Mouse (Mus musculus) liver, embryonic 15.5 days (tissue): ENCODE results near the gene Gm20388. TPM values are rescaled to one million over a fixed set of nuclear protein-coding genes. Genes with fewer than 3 reads are reported as not detected.
A peak's percentile ranks its signal among the peaks of the same experiment; 100 is the strongest.
"Not testable (repeated sequence)": the region's sequence is repeated elsewhere in the genome, so short reads cannot be mapped to it uniquely, and the experiment has no call there.

Experiments used
- ATAC-seq: fragments of 200-750 bp; cut with Nextera tagmentation; 2 replicates; pipeline ENCODE4 v1.8.0; 2017; ENCODE audit warnings: moderate number of reproducible peaks, mild to moderate bottlenecking, moderate library complexity; ENCODE audit not compliant: insufficient read depth
- H3K27ac ChIP-seq: fragments of 300-500 bp; sonication (generic); replicated peaks from 2 replicates; pipeline ENCODE4 v1.5.1; 2015; ENCODE audit warnings: mild to moderate bottlenecking, inconsistent platforms
- H3K27me3 ChIP-seq: fragments of 300-500 bp; sonication (generic); 2 replicates; pipeline ENCODE4 v1.6.1; 2015; ENCODE audit warnings: mild to moderate bottlenecking, inconsistent platforms
- H3K36me3 ChIP-seq: fragments of 300-500 bp; sonication (generic); replicated peaks from 2 replicates; pipeline ENCODE4 v1.6.1; 2015; ENCODE audit warnings: moderate library complexity, mild to moderate bottlenecking, inconsistent platforms
- H3K4me1 ChIP-seq: fragments of 300-500 bp; sonication (generic); replicated peaks from 2 replicates; pipeline ENCODE4 v1.6.1; 2015; ENCODE audit warnings: inconsistent platforms
- H3K4me2 ChIP-seq: fragments of 300-500 bp; sonication (generic); 2 replicates; pipeline ENCODE4 v1.6.1; 2015; ENCODE audit warnings: moderate library complexity, mild to moderate bottlenecking, inconsistent platforms
- H3K4me3 ChIP-seq: fragments of 300-500 bp; sonication (generic); replicated peaks from 2 replicates; pipeline ENCODE4 v1.5.1; 2015; ENCODE audit warnings: mild to moderate bottlenecking, inconsistent platforms
- H3K9ac ChIP-seq: fragments of 300-500 bp; sonication (generic); 2 replicates; pipeline ENCODE4 v1.6.1; 2015; ENCODE audit warnings: moderate library complexity, mild to moderate bottlenecking, inconsistent platforms
- H3K9me3 ChIP-seq: fragments of 300-500 bp; sonication (generic); replicated peaks from 2 replicates; pipeline ENCODE4 v1.6.1; 2016; ENCODE audit warnings: inconsistent platforms
- WGBS: fragments of 180-500 bp; shearing (Covaris S2); methylation state at CpG from one replicate; pipeline ENCODE4 v1.1.7; 2015; ENCODE audit warnings: mixed read lengths; ENCODE audit not compliant: insufficient replicate concordance; 5-methylcytosine and 5-hydroxymethylcytosine counted together
- polyA plus RNA-seq: library from polyadenylated mRNA; unstranded; fragments of >200 nt; fragmentation: Nextera tagmentation; extraction: Ambion mirVana; gene quantifications from 2 replicates; pipeline ENCODE4 v1.2.1, GENCODE M21; 2015

The Gm20388 gene
- polyA plus RNA-seq, 1 experiment from 2014 or later, result not detected

- H3K9me3 ChIP-seq, result no peaks in the 10 kb centered on the region
- peak overlapping the region; percentile 100 for H3K4me3 ChIP-seq
- no peak for ATAC-seq
- peaks cover 3% of the 10 kb centered on the region; the same call in 1 of the 2 replicates for H3K36me3 ChIP-seq
- H3K4me1 ChIP-seq, result peaks cover 69% of the 10 kb centered on the region
- under 1% methylated on average over 70 of the region's 71 CpGs for WGBS
- peak overlapping the region; percentile 83 for H3K4me2 ChIP-seq
- peak overlapping the region; percentile 100 for H3K9ac ChIP-seq
- H3K27ac ChIP-seq, result peak overlapping the region; percentile 96
- no peaks in the 10 kb centered on the region for H3K27me3 ChIP-seq
Observed at GRCm38 (mm10) chr8:123041008-123041773, 3130.6 kb downstream of the Gm20388 start.

- ATAC-seq, result peak; percentile 19
- no peaks in the 10 kb centered on the region for H3K27me3 ChIP-seq
- peaks cover 3% of the 10 kb centered on the region; the same call in 1 of the 2 replicates for H3K36me3 ChIP-seq
- peak overlapping the region; percentile 100 for H3K4me3 ChIP-seq
- peak overlapping the region; percentile 100 for H3K9ac ChIP-seq
- no peaks in the 10 kb centered on the region for H3K9me3 ChIP-seq
- WGBS, result 1% methylated on average over 54 of the region's 60 CpGs
- H3K4me2 ChIP-seq, result peak overlapping the region; percentile 83
- peak overlapping the region; percentile 96 for H3K27ac ChIP-seq
- H3K4me1 ChIP-seq, result peaks cover 63% of the 10 kb centered on the region
Observed at GRCm38 (mm10) chr8:123041774-123042105, 3131.1 kb downstream of the Gm20388 start.

DNA sequence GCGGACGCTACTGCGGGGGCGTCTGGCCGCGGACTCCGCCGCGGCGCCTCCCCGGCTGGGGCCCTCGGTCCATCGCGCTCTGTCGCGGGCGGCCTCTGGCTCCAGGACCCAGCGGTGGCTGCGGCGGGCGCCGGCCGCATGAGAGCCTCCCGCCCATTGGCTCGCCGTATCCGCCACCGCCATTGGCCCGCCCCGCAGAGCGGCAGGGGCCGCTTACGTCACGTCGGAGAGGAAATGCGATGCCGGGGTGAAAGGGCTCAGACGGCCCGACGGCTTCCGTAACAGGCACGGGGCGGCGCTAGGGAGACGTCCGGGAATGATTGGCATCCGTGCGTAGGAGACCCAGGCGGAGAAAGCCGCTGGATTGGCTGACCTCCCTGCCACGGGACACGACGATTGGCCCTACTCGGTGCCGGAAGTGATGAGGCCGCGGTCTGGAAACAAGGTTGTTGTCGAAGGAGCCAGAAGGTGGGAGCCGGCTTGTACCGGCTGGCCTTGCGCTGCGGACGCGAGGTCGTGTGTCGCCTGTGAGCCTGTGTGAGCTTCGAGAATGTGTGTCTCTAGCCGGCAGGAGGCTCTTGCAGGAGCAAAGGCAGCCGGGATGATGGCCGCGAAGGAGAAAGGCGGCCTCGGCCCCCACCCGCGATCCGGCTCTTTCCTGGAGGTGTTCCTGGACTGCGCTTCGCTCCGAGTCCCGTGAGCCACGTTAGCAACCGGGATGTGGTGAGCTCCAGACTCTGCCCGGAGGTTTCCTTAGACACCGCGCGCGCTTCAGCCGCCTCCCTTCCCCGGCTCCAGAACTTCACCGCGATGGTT lies 3131.7 kb downstream of the Gm20388 start, which contains the start of gene Ankrd11:
Gene Ankrd11, minus strand, starts transcription at position 120 of the 816 bp plus-strand sequence.
- H3K4me1 ChIP-seq, result peaks cover 57% of the 10 kb centered on the region
- peak within 1 kb of the TSS; percentile 84 for H3K4me2 ChIP-seq
- WGBS, result under 1% methylated on average over 75 of the region's 91 CpGs
- peak within 1 kb of the TSS; percentile 100 for H3K27ac ChIP-seq
- peaks cover 3% of the 10 kb centered on the region; the same call in 1 of the 2 replicates for H3K36me3 ChIP-seq
- peak within 1 kb of the TSS; percentile 100 for H3K9ac ChIP-seq
- peak; percentile 96 for ATAC-seq
- H3K27me3 ChIP-seq, result no peaks in the 10 kb centered on the region
- peak within 1 kb of the TSS; percentile 100 for H3K4me3 ChIP-seq
- H3K9me3 ChIP-seq, result no peaks in the 10 kb centered on the region

DNA sequence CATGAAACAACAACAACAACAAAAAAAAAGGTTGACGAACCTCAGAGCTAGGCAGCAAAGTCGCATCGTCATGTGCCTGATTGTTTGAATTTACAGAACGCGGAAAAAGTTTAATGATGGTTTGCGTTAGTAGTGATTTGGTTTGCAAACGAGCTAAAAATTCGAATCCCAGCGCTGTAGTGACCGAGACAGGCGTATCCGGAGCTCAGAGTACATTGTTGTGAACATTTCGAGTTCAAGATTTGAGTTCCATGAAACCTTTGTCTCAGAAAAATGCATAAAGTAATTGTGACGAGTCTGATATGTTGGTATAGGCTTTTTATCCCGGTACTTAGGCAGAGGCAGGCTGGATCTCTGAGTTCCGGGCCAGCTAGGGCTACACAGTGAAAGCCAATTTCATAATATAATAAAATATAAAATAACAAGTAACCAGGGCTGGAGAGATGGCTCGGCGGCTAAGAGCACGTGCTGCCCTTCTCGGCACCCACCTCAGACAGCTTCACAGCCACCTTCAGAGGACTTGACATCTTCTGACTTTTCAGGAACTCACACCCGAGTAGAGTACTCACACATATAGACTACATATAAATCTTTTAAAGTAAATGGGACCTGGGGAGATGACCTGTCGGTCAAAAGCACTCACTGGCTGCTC lies 3132.5 kb downstream of the Gm20388 start:
- WGBS, result 11% methylated on average over 22 of the region's 22 CpGs
- Histone ChIP-seq H3K9ac (peak overlapping the region; percentile 90), H3K27me3 (no peaks in the 10 kb centered on the region), H3K27ac (peak overlapping the region; percentile 100), H3K4me1 (peaks cover 50% of the 10 kb centered on the region), H3K4me3 (peak overlapping the region; percentile 100), H3K36me3 (peaks cover 3% of the 10 kb centered on the region; the same call in 1 of the 2 replicates), H3K9me3 (no peaks in the 10 kb centered on the region), H3K4me2 (peak overlapping the region; percentile 84)
- no peak for ATAC-seq

GRCm38 (mm10) chr8:123043941-123044340 lies 3133.3 kb downstream of the Gm20388 start:
- H3K4me2 ChIP-seq, result peak overlapping the region; percentile 84
- peak overlapping the region; percentile 46 for H3K27ac ChIP-seq
- peak overlapping the region; percentile 100 for H3K4me3 ChIP-seq
- no peaks in the 10 kb centered on the region for H3K9me3 ChIP-seq
- H3K9ac ChIP-seq, result no peak overlapping the region
- H3K27me3 ChIP-seq, result no peaks in the 10 kb centered on the region
- peaks cover 3% of the 10 kb centered on the region; the same call in 1 of the 2 replicates for H3K36me3 ChIP-seq
- ATAC-seq, result no peak
- peaks cover 48% of the 10 kb centered on the region for H3K4me1 ChIP-seq
- 73% methylated on average over 3 of the region's 3 CpGs for WGBS

DNA sequence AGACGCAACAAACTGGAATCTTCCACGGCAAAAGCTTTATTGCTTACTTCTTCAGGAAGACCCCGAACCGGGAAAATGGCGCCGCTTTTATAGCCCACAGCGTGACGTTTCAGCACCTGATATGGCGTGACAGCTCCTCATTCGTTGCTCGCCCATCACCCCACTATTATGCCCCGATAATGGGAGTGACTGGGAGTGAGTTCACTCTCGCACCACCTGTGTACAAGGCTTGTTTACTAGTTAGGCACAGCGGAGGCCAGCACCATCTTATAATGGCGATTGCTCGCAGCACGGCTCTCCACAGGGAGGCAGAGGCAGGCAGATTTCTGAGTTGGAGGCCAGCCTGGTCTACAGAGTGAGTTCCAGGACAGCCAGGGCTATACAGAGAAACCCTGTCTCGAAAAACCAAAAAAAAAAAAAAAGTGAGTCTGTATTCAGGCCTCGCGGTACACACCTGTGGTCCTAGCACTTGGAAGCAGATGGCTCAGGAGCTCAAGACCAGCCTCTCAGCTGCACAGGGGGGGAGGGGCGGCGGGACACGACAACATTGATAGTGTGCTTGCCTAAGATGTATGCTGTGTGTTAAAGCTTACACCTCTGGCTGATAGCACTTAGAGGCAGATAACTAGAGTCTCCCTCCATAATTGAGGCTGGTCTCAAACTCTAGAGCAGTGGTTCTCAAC lies 3134.2 kb downstream of the Gm20388 start:
- Histone ChIP-seq H3K4me1 (peaks cover 39% of the 10 kb centered on the region), H3K27ac (peak overlapping the region; percentile 46; the same call in 1 of the 2 replicates)
- not testable (repeated sequence) for H3K36me3 ChIP-seq, ATAC-seq, H3K27me3 ChIP-seq, H3K9ac ChIP-seq, H3K4me2 ChIP-seq, H3K9me3 ChIP-seq, H3K4me3 ChIP-seq
- WGBS, result 87% methylated on average over 23 of the region's 23 CpGs

DNA sequence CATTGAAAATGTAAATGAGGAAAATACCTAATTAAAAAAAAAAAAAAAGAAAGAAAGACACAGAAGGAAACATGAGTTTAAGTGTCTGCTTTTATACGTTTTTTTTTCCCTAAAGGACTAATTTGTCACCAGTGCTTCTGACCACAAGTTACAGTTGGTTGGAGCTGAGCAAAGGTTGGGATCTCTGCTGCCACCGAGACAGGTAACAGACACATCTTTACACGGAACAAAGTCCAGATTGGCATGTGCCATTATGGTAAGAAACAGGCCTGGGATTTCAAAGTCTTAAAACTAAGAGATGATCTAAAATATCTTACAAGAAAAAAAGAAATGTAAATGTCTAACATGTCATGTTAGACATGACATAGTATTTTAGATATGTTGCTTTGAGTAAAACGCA lies 3136.1 kb downstream of the Gm20388 start:
- no peak for ATAC-seq

DNA sequence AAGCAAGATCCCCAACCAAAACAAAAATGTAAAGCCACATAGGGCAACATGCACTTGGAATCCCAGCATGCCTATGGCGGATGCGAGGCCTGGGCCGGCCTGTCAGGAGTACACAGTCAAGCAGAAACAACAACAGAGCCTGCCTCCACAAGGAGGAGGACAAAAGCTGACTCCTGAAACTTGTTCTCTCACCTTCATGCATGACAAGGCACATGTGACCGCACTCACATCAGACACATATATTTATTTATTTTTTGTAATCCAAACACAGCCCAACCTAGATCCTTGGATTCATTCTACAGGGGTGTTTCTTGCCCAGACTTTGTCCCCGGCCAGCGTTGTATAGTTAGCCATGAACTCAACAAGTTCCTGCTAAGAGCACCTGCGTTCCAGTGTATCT lies 3137.2 kb downstream of the Gm20388 start:
- H3K36me3 ChIP-seq, result peaks cover 3% of the 10 kb centered on the region; the same call in 1 of the 2 replicates
- no peak overlapping the region for H3K27ac ChIP-seq
- H3K9me3 ChIP-seq, result no peaks in the 10 kb centered on the region
- H3K27me3 ChIP-seq, result no peaks in the 10 kb centered on the region
- peaks cover 34% of the 10 kb centered on the region for H3K4me1 ChIP-seq
- no peak for ATAC-seq
- no peak overlapping the region for H3K4me3 ChIP-seq
- H3K9ac ChIP-seq, result no peak overlapping the region
- H3K4me2 ChIP-seq, result no peak overlapping the region
- 83% methylated on average over 7 of the region's 7 CpGs for WGBS

More for the DNA sequence above, 3136.1 kb downstream of the Gm20388 start:
- H3K4me1 ChIP-seq, result peaks cover 31% of the 10 kb centered on the region
- H3K36me3 ChIP-seq, result peaks cover 3% of the 10 kb centered on the region; the same call in 1 of the 2 replicates
- WGBS, result 65% methylated on average over 4 of the region's 4 CpGs
- H3K27ac ChIP-seq, result no peak overlapping the region
- H3K9ac ChIP-seq, result no peak overlapping the region
- H3K27me3 ChIP-seq, result no peaks in the 10 kb centered on the region
- no peaks in the 10 kb centered on the region for H3K9me3 ChIP-seq
- H3K4me3 ChIP-seq, result no peak overlapping the region
- no peak overlapping the region for H3K4me2 ChIP-seq

- H3K27me3 ChIP-seq, result no peaks in the 10 kb centered on the region
- H3K4me1 ChIP-seq, result peaks cover 30% of the 10 kb centered on the region
- H3K4me3 ChIP-seq, result no peak overlapping the region
- no peak overlapping the region for H3K9ac ChIP-seq
- H3K36me3 ChIP-seq, result peaks cover 3% of the 10 kb centered on the region; the same call in 1 of the 2 replicates
- no peaks in the 10 kb centered on the region for H3K9me3 ChIP-seq
- H3K4me2 ChIP-seq, result no peak overlapping the region
- no peak for ATAC-seq
- H3K27ac ChIP-seq, result no peak overlapping the region
- 78% methylated on average over 7 of the region's 7 CpGs for WGBS
Observed at GRCm38 (mm10) chr8:123048402-123048801, 3137.8 kb downstream of the Gm20388 start.

- no peaks in the 10 kb centered on the region for H3K27me3 ChIP-seq
- no peak overlapping the region for H3K4me2 ChIP-seq
- no peaks in the 10 kb centered on the region for H3K36me3 ChIP-seq
- H3K4me3 ChIP-seq, result no peak overlapping the region
- ATAC-seq, result peak; percentile 60
- WGBS, result 48% methylated on average over 5 of the region's 5 CpGs
- H3K27ac ChIP-seq, result peak overlapping the region; percentile 53
- H3K9ac ChIP-seq, result no peak overlapping the region
- no peaks in the 10 kb centered on the region for H3K9me3 ChIP-seq
- H3K4me1 ChIP-seq, result peaks cover 12% of the 10 kb centered on the region; the same call in 1 of the 2 replicates
Observed at GRCm38 (mm10) chr8:123051458-123051857, 3140.8 kb downstream of the Gm20388 start.
